Mouse (Mus musculus): Measurements from ENCODE around the gene F2rl1. TPM values are rescaled to one million over a fixed set of nuclear protein-coding genes. Genes with fewer than 3 reads are reported as not detected.
"Not testable (repeated sequence)": the region's sequence is repeated elsewhere in the genome, so short reads cannot be mapped to it uniquely, and the experiment has no call there.

F2rl1 gene
- polyA plus RNA-seq, 1 experiment from 2014 or later, result 0.85 TPM

DNA sequence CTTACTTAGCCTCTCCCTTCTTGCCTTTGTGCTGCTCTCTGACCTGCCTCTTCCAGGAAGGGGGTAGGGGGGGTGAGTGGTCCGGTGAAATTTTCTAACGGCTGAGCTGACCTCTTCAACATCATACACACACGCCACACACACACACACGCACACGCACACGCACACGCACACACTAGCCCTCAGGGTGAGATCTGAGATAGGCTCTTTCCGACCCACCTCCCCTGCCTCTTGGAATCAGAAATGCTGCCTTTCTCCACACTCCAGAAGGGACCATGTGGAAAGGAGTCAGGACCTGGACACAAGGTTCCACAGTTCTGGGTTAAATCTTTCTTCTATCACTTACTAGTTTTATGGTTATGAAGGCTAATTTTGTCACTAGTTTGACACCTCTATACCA is 8.6 kb upstream of the F2rl1 start:
- Histone ChIP-seq H3K27ac (replicated peaks in 1 of 2; ENCODE audit: control insufficient read depth in 1 of 2, insufficient read depth in 1 of 2, low read depth in 2 of 2, low read length in 2 of 2) (peak overlapping the region in 1 of 2 experiments; percentile 24; a peak in 1 of 4 replicates), H3K4me3 (ENCODE audit: control insufficient read depth in 1 of 2, insufficient read depth in 1 of 2, low read depth in 1 of 2, low read length in 2 of 2) (no peak overlapping the region), H3K4me1 (ENCODE audit: control insufficient read depth in 2 of 2, insufficient read depth in 2 of 2, low read length in 2 of 2) (peaks cover 20 to 21% of the 10 kb centered on the region in 2 experiments), H3K9ac (ENCODE audit: low read length) (no peak overlapping the region), H3K36me3 (ENCODE audit: control insufficient read depth, insufficient read depth, low read length) (no peaks in the 10 kb centered on the region), H3K4me2 (ENCODE audit: low read length) (no peak overlapping the region), H3K27me3 (ENCODE audit: control insufficient read depth, insufficient read depth, low read length) (no peaks in the 10 kb centered on the region), H3K9me3 (ENCODE audit: control insufficient read depth, low read length) (no peaks in the 10 kb centered on the region)
- 24% methylated on average over 8 of the region's 8 CpGs for WGBS
- ATAC-seq (ENCODE audit: insufficient number of reproducible peaks, insufficient read depth, low FRiP score, low read depth), result no peak

DNA sequence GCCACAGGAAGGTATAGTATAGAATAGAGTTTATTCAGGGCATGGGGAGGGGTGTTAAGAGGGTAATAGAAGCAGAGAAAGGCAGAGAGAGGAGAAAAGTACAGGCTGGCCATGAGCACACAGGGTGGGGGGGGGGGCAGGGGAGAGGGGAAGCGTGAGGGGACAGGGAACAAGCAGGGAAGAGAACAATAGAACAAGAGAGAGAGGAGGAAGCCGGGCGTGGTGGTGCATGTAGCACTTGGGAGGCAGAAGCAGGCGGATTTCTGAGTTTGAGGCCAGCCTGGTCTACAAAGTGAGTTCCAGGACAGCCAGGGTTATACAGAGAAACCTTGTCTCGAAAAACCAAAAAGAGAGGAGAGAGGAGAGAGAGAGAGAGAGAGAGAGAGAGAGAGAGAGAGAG is 8.1 kb upstream of the F2rl1 start:
- not testable (repeated sequence) for H3K9me3 ChIP-seq (ENCODE audit: control insufficient read depth, low read length); H3K27ac ChIP-seq (replicated peaks in 1 of 2; ENCODE audit: control insufficient read depth in 1 of 2, insufficient read depth in 1 of 2, low read depth in 2 of 2, low read length in 2 of 2); H3K4me3 ChIP-seq (ENCODE audit: control insufficient read depth in 1 of 2, insufficient read depth in 1 of 2, low read depth in 1 of 2, low read length in 2 of 2); ATAC-seq (ENCODE audit: insufficient number of reproducible peaks, insufficient read depth, low FRiP score, low read depth); H3K4me2 ChIP-seq (ENCODE audit: low read length); H3K36me3 ChIP-seq (ENCODE audit: control insufficient read depth, insufficient read depth, low read length); H3K27me3 ChIP-seq (ENCODE audit: control insufficient read depth, insufficient read depth, low read length); H3K9ac ChIP-seq (ENCODE audit: low read length)
- WGBS, result 78% methylated on average over 4 of the region's 5 CpGs
- H3K4me1 ChIP-seq (ENCODE audit: control insufficient read depth in 2 of 2, insufficient read depth in 2 of 2, low read length in 2 of 2), result peaks cover 20 to 21% of the 10 kb centered on the region in 2 experiments

DNA sequence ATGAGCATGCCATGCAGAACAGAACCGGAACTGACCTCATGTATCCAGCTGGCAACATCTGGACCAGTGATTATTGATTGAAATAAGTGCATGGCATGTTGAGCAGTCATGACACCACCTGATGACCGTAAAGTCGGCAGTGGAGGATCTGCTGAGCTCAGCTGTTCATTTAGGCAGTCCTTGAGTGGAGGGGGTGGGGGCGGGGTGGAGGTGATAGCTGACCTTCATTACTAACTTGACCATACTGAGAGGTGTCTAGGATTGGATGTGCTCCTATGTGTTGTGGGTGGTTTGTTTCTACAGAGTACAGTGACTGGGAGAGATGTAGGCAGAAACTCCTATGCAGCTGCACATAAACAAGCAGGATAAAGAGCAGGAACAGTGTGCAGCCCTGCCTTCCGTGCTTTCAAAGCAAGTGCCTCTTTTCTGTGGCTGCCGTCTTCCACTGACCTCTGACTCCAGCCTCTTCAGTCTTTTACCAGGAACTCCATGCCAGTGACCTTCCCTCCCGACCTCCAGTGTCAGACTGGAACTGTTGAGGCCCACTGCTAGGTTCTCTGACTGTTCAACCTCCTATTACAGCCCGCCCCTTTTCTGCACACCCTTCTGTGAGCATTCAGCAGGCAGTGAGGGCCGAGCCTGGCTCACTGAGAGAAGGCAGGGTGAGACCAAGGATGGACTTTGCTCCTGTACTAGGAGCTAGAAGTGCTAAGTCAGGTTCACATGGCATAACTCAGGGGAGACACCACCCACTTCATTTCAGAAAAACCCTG is 6.4 kb upstream of the F2rl1 start:
- no peak overlapping the region for H3K27ac ChIP-seq (replicated peaks in 1 of 2; ENCODE audit: control insufficient read depth in 1 of 2, insufficient read depth in 1 of 2, low read depth in 2 of 2, low read length in 2 of 2)
- no peaks in the 10 kb centered on the region for H3K36me3 ChIP-seq (ENCODE audit: control insufficient read depth, insufficient read depth, low read length)
- ATAC-seq (ENCODE audit: insufficient number of reproducible peaks, insufficient read depth, low FRiP score, low read depth), result no peak; the same call in 1 of the 2 replicates
- peaks cover 20 to 21% of the 10 kb centered on the region in 2 experiments for H3K4me1 ChIP-seq (ENCODE audit: control insufficient read depth in 2 of 2, insufficient read depth in 2 of 2, low read length in 2 of 2)
- 0 out of 2 replicates have a peak, but pooled peaks cover 5% of the 10 kb centered on the region for H3K27me3 ChIP-seq (ENCODE audit: control insufficient read depth, insufficient read depth, low read length)
- H3K4me2 ChIP-seq (ENCODE audit: low read length), result no peak overlapping the region
- H3K9me3 ChIP-seq (ENCODE audit: control insufficient read depth, low read length), result no peaks in the 10 kb centered on the region
- 44% methylated on average over 9 of the region's 9 CpGs for WGBS
- no peak overlapping the region for H3K4me3 ChIP-seq (ENCODE audit: control insufficient read depth in 1 of 2, insufficient read depth in 1 of 2, low read depth in 1 of 2, low read length in 2 of 2)
- H3K9ac ChIP-seq (ENCODE audit: low read length), result no peak overlapping the region

DNA sequence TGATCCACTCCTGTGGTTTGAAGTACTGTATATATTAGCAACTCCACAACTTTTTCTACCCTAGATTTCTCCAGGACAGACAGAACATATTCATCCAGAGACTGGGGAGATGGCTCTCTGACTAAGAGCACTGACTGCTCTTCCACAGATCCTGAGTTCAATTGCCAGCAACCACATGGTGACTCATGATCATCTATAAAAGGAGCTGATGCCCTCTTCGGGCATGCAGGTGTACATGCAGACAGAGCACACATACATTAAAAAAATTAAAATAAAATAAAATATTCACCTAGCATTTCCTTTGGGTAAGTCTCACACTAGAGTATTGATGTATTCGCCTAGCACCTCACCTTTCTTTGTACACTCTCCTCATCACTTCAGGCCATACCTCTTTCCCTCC is 4.2 kb upstream of the F2rl1 start:
- Histone ChIP-seq H3K4me1 (ENCODE audit: control insufficient read depth in 2 of 2, insufficient read depth in 2 of 2, low read length in 2 of 2) (peaks cover 12 to 15% of the 10 kb centered on the region in 2 experiments; a peak in 3 of 4 replicates), H3K36me3 (ENCODE audit: control insufficient read depth, insufficient read depth, low read length) (no peaks in the 10 kb centered on the region), H3K4me3 (ENCODE audit: control insufficient read depth in 1 of 2, insufficient read depth in 1 of 2, low read depth in 1 of 2, low read length in 2 of 2) (no peak overlapping the region), H3K27me3 (ENCODE audit: control insufficient read depth, insufficient read depth, low read length) (peaks cover 15% of the 10 kb centered on the region; the same call in 1 of the 2 replicates), H3K9ac (ENCODE audit: low read length) (no peak overlapping the region), H3K4me2 (ENCODE audit: low read length) (no peak overlapping the region), H3K27ac (replicated peaks in 1 of 2; ENCODE audit: control insufficient read depth in 1 of 2, insufficient read depth in 1 of 2, low read depth in 2 of 2, low read length in 2 of 2) (no peak overlapping the region), H3K9me3 (ENCODE audit: control insufficient read depth, low read length) (no peaks in the 10 kb centered on the region)
- no peak for ATAC-seq (ENCODE audit: insufficient number of reproducible peaks, insufficient read depth, low FRiP score, low read depth)
- 76% methylated on average over 2 of the region's 2 CpGs for WGBS

DNA sequence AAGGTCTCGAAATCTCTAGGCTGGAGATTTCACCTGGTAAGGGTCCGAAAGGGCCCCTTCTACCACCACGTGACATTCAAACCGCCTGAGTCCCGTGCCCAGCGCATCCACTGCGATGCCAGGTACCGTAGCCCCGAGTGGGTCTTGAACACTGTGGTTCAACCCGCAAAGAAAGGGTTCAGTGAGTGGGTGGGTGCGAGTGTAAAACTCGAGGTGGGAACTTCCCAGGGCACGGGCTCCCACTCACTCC is 678 bp downstream of the F2rl1 start:
- no peak for ATAC-seq (ENCODE audit: insufficient number of reproducible peaks, insufficient read depth, low FRiP score, low read depth)
- peaks cover 21% of the 10 kb centered on the region; the same call in 1 of the 2 replicates for H3K27me3 ChIP-seq (ENCODE audit: control insufficient read depth, insufficient read depth, low read length)
- under 1% methylated on average over 13 of the region's 13 CpGs for WGBS

DNA sequence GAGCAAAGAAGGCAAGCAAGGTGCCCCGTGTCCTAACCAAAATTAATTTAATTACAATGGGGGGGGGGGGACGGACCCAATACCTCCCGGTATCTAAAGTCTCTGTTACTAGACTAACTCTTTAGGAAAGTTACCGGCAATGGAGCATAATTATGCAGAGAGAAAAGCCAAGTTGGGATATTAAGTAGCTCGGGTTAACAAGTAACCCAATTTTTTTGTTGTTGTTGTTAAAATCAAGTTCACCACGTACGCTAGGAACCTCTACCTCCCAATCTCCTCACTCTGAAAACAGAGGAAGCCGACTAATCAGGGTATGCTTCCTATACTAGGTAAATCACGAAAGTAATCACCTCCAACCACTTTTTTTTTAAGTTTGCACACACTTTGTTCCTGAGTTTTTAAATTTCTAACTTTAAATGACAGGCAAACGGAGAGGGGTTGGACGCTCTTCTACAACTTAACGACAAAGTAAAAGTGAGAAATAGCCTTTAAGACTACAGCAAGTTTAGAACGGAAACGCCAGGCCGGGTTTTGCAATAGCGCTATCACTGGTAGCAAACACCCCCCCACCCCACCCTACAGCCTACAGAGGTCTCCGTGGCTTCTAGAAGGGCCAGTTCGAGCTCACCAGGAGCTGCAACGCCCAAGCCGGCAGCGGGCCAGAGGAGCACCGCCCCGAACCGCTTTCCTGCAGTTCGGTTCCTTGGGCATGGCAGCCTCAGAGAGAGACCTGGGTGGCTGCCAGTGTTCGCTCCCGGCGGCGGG is 1.2 kb downstream of the F2rl1 start:
- H3K36me3 ChIP-seq (ENCODE audit: control insufficient read depth, insufficient read depth, low read length), result no peaks in the 10 kb centered on the region
- H3K9ac ChIP-seq (ENCODE audit: low read length), result peak overlapping the region; percentile 69
- peak overlapping the region; percentile 99 for H3K4me2 ChIP-seq (ENCODE audit: low read length)
- H3K4me1 ChIP-seq (ENCODE audit: control insufficient read depth in 2 of 2, insufficient read depth in 2 of 2, low read length in 2 of 2), result peaks cover 11 to 13% of the 10 kb centered on the region in 2 experiments; a peak in 2 of 4 replicates
- ATAC-seq (ENCODE audit: insufficient number of reproducible peaks, insufficient read depth, low FRiP score, low read depth), result no peak
- H3K27me3 ChIP-seq (ENCODE audit: control insufficient read depth, insufficient read depth, low read length), result peaks cover 21% of the 10 kb centered on the region; the same call in 1 of the 2 replicates
- peak overlapping the region; percentile 51 to 55 for H3K4me3 ChIP-seq (ENCODE audit: control insufficient read depth in 1 of 2, insufficient read depth in 1 of 2, low read depth in 1 of 2, low read length in 2 of 2)
- H3K27ac ChIP-seq (replicated peaks in 1 of 2; ENCODE audit: control insufficient read depth in 1 of 2, insufficient read depth in 1 of 2, low read depth in 2 of 2, low read length in 2 of 2), result no peak overlapping the region
- no peaks in the 10 kb centered on the region for H3K9me3 ChIP-seq (ENCODE audit: control insufficient read depth, low read length)
- WGBS, result 6% methylated on average over 29 of the region's 29 CpGs

More for the DNA sequence above, 678 bp downstream of the F2rl1 start:
- Histone ChIP-seq H3K36me3 (ENCODE audit: control insufficient read depth, insufficient read depth, low read length) (no peaks in the 10 kb centered on the region), H3K27ac (replicated peaks in 1 of 2; ENCODE audit: control insufficient read depth in 1 of 2, insufficient read depth in 1 of 2, low read depth in 2 of 2, low read length in 2 of 2) (no peak overlapping the region), H3K9ac (ENCODE audit: low read length) (peak overlapping the region; percentile 69), H3K4me2 (ENCODE audit: low read length) (peak overlapping the region; percentile 99), H3K9me3 (ENCODE audit: control insufficient read depth, low read length) (no peaks in the 10 kb centered on the region), H3K4me1 (ENCODE audit: control insufficient read depth in 2 of 2, insufficient read depth in 2 of 2, low read length in 2 of 2) (peaks cover 11 to 13% of the 10 kb centered on the region in 2 experiments; a peak in 2 of 4 replicates), H3K4me3 (ENCODE audit: control insufficient read depth in 1 of 2, insufficient read depth in 1 of 2, low read depth in 1 of 2, low read length in 2 of 2) (peak overlapping the region; percentile 51 to 55)

DNA sequence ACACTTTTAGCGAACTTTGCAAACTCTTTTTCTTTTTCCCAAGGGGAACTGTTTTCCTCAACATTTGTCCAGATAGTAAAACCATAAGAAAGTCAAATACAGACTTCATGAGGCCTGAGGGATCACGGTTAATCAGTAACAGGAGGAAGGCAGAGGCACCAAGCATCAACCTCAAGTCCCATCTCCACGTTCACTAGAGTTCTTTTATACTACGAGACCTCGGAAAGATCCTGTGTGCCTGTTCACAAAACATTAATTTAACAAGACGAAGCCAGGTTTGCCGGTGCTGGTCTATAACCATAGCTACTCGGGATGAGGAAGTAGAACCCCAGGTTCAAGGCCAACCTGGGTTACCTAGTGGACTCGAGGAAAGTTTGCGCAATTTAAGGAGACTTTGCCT is 2.9 kb downstream of the F2rl1 start:
- ATAC-seq (ENCODE audit: insufficient number of reproducible peaks, insufficient read depth, low FRiP score, low read depth), result no peak
- no peak overlapping the region for H3K4me2 ChIP-seq (ENCODE audit: low read length)
- peaks cover 11 to 13% of the 10 kb centered on the region in 2 experiments; a peak in 2 of 4 replicates for H3K4me1 ChIP-seq (ENCODE audit: control insufficient read depth in 2 of 2, insufficient read depth in 2 of 2, low read length in 2 of 2)
- H3K27ac ChIP-seq (replicated peaks in 1 of 2; ENCODE audit: control insufficient read depth in 1 of 2, insufficient read depth in 1 of 2, low read depth in 2 of 2, low read length in 2 of 2), result no peak overlapping the region
- H3K36me3 ChIP-seq (ENCODE audit: control insufficient read depth, insufficient read depth, low read length), result no peaks in the 10 kb centered on the region
- H3K9me3 ChIP-seq (ENCODE audit: control insufficient read depth, low read length), result no peaks in the 10 kb centered on the region
- 87% methylated on average over 10 of the region's 10 CpGs for WGBS
- no peak overlapping the region for H3K9ac ChIP-seq (ENCODE audit: low read length)
- H3K27me3 ChIP-seq (ENCODE audit: control insufficient read depth, insufficient read depth, low read length), result peaks cover 16% of the 10 kb centered on the region; the same call in 1 of the 2 replicates
- no peak overlapping the region for H3K4me3 ChIP-seq (ENCODE audit: control insufficient read depth in 1 of 2, insufficient read depth in 1 of 2, low read depth in 1 of 2, low read length in 2 of 2)
